Mouse (Mus musculus): ENCODE results near the gene Cacng6.
A peak's percentile ranks its signal among the peaks of the same experiment; 100 is the strongest.

Cacng6 gene

DNA sequence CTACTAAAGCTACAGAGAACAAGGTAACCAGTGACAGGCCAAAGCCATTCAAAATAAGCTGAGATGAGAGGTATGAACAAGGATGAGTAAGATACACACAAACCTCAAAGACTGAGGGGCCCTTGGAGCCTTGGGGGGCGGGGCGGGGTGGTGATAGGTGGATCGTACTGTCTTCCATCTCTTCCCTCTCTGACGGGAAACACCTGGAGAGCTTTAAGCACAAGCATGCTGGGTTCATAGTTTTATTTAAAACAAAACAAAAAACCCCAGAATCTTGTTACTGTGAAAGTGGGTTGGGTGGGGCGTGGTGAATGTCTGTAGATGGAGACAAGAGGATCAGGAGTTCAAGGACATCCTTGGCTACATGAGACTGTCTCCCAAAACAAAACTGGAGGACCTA is 3.5 kb upstream of the Cacng6 start:
- peak; percentile 60 to 74 for DNase-seq (ENCODE audit: low spot score in 2 of 2)

DNA sequence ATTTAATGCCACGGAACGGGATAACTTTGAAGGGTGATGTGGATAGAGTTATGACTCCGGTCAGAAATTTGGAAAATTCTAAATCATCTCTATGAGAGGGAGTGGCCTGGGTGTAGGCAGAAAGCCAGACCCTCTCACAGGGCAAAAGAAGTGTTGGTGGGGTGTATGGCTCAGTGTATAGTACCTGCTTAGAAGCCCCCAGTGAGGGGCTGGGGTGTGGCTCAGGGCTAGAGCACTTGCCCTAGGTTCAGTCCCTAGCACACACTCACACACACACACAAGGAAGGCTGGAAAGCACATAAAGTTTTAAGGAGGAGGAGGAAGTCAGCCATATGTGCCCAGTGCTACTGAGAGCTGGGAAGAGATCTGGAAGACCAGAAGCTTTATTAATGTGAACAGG is 2.7 kb upstream of the Cacng6 start:
- DNase-seq (ENCODE audit: low spot score in 2 of 2): no peak

DNA sequence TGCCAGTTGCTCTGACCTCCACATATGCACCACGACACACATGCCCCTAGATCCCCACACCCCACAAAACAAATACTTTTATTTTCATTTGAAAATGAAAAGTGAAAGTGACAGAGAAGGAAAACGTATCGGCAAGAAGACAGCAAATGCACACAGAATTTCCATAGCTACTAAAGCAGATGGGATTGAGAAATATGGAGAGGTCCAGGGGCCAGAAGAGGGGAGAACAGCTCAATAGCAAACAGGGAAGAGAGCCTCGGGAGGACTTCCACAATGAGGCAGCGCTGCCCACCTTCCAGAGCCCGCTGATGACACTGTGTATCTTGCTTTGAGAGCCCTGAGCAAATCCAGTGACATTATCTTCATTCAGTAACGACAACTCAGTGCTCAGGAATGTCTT is 1.9 kb upstream of the Cacng6 start:
- no peak for DNase-seq (ENCODE audit: low spot score in 2 of 2)

DNA sequence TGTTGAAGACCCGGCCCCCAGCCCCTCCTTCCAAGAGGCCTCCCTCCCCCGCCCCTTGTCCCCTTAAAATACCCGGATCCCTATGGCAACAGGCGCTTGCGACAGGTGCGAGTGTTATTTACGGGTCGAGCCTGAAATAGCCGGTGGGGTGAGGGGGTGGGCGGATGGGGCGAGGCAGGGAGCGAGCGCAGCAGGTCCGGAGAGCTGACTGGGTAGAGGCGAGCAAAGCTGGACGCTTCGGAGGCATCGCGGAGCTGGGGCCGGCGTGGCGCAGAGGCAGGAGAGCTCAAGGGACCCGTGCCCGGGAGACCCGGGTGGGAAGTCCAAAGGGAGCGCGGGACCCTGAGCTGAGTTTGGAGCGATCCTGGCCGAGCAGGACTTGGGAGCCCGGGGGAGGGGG is 565 bp upstream of the Cacng6 start:
- no peak for DNase-seq (ENCODE audit: low spot score in 2 of 2)

DNA sequence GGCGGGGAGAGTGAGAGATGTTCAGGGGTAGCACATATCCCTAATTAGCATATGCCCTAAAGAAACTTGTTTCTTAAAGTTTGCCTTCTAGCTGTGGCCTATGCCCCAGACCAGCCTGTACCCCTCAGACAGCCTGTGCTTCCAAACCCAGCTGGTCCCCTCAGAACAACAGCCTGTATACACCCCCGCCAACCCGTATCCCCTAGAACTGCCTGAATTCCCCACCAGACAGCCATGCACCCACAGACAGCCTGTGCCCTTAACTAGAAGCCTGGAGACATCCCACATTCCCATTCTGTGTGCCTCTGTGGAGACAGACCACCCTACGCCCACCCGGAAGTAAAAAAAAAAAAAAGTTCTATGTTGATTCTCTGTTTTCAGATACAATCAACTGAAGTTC is 1.1 kb downstream of the Cacng6 start:
- no peak for DNase-seq (ENCODE audit: low spot score in 2 of 2)

DNA sequence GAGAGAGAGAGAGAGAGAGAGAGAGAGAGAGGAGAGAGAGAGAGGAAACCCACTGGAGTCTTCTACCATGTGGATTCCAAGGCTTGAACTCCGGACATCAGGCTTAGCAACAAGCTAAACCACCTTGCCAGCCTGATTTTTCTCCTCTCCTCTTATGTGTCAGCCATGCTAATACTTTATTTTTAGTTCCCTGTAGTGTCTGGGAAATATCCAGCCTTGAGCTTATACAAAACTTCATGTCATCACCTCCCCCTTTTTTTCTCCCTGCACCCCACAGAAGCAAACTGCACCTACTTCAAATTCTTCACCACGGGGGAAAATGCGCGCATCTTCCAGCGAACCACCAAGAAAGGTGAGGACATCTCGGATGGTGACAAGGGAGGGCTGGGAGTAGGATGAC is 6.2 kb downstream of the Cacng6 start:
- no peak for DNase-seq (ENCODE audit: low spot score in 2 of 2)

DNA sequence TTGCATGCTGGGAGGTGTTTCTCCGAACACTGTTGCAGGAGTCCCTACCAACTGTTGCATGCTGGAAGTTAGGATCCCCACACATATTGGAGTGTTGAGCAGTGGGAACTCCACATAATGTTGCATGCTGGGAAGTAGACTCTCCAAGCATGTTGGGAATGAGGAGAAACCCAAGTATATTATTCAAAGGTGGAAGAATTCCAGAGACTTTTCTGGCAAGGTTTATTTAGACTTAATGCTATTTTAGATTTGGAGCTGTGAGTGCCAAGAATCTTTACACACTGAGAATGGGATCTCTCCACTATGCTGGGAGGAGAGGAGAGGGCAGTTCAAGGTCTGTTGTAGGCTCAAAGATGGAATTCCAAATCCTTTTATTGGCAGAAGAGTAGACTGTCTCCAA is 8.1 kb downstream of the Cacng6 start:
- no peak for DNase-seq (ENCODE audit: low spot score in 2 of 2)

DNA sequence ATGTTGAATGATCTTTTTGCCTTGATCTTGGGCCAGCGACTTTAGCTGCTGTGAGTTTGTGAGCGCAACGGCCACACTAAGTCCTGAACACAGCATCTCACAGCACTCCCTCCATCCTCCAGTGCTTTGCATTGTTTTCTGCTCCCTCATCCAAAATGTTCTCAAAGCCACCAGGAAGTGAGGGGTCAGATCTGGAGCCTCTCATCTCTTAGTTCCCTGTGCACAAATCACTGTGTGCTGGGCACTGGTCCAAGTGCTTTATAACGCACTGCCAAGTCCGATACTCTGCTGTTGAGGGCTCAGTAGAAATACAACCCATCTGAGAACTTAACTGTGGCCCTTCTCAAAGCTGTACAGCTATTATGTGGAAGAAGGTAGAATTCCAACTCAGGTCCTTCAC is 13.9 kb downstream of the Cacng6 start:
- no peak for DNase-seq (ENCODE audit: low spot score in 2 of 2)

DNA sequence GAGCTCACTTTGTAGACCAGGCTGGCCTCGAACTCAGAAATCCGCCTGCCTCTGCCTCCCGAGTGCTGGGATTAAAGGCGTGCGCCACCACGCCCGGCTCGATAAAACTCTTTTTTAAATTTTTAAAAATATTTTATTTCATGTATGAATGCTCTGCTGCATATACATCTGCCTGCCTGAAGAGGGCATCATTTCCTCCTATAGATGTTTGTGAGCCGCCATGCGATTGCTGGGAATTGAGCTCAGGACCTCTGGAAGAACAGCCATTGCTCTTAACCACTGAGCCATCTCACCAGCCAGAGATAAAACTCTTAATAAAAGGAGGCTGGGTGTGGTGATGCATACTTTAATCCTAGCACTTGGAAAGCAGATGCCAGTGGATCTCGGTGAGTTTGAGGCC is 16.0 kb downstream of the Cacng6 start:
- no peak for DNase-seq (ENCODE audit: low spot score in 2 of 2)

DNA sequence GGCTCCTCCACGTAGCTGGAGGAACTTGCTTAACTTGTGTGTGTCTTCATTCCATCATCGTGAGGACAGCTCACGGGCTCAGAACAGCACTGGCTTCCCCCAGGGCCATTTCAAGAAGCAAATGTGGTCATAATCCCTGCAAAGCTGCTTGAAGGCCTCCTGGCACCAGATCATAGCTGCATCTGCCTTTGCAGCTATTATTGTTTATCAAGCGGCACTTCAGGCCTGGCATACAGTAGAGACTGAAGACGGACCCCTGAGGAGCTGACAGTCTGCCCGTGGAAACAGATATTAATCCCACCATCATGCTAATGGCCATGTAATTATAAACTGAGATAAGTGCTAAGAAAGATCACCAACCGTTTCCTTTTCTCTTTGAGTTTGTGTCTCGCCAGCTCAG is 16.5 kb downstream of the Cacng6 start:
- DNase-seq (ENCODE audit: low spot score in 2 of 2): no peak

DNA sequence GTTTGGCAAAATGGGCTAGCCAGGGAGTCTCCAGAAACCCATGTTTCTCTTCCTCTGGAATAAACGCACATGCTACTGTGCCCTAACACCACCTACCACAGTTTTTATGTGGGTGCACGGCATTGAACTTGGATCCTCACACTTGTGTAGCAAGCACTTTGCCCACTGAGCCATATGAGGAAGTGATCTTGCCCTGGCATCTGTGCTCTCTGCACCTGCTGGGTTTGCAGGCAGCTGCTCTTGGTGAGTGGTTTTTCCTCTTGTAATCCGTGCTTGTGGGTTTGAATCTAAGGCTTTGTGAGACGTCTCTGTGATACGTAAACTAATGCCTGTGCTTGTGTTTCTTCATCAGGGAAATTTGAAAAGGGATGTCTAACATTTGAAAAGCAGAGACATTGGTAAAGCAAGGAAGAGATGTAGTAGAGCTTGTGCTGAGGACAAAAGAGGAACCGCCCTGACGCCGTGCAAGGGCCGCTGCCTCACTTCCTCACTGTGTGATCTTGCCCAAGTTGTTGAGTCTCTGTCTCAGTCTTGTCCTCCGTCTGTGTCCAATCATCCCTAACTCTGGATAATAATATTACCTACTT is 18.6 kb downstream of the Cacng6 start:
- peak in 1 of 2 experiments; percentile 37 for DNase-seq (ENCODE audit: low spot score in 2 of 2)

DNA sequence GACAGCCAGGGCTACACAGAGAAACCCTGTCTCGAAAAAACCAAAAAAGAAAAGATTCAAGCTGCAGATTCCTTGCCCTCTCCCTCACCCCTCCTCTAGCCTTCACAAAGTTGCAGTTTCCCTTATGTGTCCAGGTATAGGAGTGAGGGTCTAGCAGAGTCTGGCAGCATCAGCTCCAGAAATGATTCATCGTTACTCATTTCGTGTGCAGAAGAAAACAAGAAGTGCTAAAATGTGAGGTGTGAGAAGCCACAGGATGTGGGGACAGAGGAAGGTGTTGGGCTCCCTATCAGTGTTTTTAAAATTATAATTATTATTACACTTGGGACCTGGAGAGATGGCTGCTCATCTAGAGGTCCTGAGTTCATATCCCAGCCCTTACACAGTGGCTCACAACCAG is 20.7 kb downstream of the Cacng6 start:
- DNase-seq (ENCODE audit: low spot score in 2 of 2): no peak

DNA sequence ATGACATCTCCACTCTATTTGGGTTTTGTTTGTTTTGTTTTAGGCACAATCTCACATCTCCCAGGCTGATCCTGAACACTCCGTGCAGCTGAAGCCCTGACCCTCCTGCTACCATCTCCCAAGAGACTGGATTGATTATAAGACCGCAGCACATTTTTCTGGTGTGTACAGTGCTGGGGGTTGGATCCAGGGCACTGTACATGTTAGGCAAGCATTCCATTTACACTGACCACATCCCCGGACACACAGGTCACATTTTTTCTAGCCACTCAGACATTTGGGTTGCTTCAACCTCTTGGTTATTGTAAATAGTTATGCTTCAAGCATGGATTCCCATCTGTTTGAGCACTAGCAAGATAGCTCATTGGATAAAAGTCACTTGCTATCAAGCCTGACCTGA is 22.6 kb downstream of the Cacng6 start:
- no peak for DNase-seq (ENCODE audit: low spot score in 2 of 2)

DNA sequence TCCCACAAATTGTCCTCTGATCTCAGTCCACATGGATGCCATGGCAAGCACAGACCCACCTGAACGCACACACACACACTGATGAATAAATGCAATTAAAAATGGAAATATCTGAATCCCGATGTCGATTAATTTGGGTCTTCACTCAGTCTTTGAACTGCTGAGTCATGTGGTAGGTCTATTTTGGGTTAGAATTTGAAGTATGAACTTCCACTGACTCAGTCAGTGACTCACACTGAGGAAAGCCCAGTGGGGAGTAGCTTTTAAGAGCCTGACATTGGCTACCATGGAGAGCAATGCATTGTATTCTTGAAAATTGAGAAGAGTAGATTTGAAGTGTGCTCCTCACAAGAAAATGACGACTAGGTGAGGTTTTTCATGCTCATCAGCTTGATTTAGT is 23.0 kb downstream of the Cacng6 start:
- DNase-seq (ENCODE audit: low spot score in 2 of 2): no peak

DNA sequence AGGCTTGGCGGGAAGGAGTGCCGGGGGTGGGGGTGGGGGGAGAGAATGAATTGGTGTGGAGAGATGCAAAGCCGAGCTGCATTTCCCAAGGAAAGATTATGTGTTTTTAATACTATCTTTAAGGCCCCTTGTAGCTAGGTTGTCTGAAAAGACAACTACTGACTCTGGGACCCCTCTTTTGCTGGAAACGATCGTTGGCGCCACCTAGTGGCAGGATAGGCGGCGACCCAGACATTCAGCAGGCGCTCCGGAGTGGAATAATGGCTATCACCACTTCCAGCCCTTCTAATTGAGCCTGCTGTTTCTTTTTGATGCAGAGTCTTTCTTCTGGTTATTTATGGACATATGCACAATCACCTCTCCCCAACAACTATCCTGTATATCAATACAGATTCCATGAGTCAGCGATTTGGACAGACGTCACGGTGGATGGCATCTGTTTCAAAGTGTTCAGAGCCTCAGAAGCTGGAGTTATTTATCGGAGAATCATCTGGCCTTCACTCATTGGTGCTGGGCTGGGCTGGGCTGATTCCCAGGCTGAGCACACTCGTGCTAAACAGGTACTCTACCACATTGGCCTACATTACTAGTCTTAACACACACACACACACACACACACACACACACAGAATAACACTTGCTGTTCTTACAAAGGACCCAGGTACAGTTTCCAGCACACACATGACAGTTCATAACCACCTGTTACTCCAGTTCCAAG is 24.9 kb downstream of the Cacng6 start:
- peak; percentile 25 to 79 for DNase-seq (ENCODE audit: low spot score in 2 of 2)

DNA sequence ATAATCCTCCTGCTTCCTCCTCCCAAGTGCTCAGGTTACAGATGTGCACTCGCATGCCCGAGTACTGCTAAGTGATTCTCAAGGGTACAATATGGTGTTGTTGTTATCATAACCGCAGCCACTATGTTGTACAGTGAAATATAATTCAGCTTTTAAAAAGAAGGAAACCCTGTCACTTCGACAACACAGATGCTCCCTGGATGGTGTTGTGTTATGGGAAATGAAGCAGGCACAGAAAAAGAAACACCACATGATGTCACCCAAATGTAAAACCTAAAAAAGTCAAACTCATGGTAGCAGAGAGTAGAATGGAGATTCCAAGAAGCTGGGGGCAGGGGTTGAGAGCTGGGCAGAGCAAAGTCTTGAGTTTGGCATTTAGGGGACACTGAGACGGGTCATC is 26.7 kb downstream of the Cacng6 start:
- no peak for DNase-seq (ENCODE audit: low spot score in 2 of 2)

DNA sequence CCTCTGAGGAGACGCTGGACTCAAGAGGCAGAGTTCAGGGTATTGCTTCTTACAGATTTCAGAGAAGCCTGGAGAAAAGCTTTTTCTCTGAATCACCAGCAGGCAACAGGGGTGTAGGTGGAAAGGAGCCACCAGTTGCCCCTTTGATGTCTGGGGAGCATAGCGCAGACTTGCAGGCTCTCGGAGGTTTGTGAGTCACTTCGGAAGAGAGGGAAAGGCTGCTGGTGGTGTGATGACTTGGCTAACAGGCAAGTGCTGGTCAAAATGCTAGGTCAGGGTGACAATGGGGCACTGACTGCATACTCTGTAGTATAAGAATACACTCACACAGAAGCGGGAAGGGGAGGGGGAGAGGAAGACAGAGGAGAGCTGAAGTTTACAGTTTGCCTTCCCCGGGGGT is 27.2 kb downstream of the Cacng6 start:
- DNase-seq (ENCODE audit: low spot score in 2 of 2): no peak

DNA sequence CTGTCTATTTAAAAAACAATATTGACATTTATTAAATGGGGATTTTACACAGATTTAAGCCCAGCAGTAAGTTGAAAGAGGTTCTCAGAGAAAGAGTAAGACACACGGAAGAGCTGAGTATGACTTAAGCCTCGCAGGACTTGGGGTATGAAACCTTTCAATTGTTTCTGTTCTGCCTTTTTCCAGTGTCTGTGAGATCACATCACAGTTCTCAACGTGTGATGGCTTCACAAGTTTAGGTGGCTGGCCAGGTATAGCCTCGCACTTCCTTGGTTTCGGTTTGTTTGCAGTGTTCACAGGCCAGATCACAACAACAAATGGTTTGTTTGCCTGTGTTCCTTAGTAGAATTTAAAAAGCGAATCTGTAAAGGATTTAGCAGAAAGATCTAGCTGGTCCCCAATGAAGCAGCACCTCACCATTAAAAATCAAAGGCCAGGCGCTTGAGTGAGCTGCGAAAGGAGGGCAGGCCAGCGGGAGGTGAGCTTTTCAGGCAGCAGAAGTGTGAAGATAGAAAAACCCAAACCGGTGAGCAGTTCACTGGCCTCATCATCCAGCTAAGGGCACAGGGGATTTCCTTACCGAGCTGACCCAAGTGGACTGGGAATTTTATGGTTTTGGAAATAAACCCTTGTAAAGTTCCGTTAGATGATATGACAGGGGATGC is 29.0 kb downstream of the Cacng6 start:
- no peak for DNase-seq (ENCODE audit: low spot score in 2 of 2)

DNA sequence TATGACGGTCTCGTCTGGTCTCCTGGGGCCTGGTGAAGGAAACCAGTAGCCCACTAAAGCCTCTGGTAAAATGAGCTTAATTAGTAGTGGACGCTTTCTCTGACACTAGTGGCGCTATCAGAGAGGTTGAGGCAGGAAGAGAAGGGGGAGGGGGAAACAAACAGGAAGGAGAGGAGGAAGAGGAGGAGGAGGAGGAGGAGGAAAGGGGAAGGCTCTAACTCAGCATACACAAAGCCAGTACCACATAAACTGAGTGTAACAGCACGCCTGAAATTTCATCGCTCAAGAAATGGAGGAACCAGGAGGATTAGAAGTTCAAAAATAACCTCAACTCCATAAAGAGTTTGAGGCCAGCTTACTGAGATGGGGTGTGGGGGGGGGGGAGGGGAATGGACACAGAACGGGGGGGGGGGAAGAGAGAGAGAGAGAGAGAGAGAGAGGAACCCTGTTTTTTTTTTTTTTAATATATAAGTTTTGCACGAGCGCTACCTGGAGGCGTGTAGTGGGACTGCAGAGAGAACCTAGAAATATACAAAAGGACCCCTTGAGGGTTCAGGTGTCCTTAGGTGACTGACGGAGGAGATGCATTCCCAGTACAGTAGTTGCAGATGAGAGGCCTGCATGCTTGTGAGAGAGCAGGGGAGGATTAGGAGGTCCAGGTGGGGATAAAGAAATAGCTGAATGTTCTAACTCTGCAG is 29.6 kb downstream of the Cacng6 start:
- DNase-seq (ENCODE audit: low spot score in 2 of 2): no peak

DNA sequence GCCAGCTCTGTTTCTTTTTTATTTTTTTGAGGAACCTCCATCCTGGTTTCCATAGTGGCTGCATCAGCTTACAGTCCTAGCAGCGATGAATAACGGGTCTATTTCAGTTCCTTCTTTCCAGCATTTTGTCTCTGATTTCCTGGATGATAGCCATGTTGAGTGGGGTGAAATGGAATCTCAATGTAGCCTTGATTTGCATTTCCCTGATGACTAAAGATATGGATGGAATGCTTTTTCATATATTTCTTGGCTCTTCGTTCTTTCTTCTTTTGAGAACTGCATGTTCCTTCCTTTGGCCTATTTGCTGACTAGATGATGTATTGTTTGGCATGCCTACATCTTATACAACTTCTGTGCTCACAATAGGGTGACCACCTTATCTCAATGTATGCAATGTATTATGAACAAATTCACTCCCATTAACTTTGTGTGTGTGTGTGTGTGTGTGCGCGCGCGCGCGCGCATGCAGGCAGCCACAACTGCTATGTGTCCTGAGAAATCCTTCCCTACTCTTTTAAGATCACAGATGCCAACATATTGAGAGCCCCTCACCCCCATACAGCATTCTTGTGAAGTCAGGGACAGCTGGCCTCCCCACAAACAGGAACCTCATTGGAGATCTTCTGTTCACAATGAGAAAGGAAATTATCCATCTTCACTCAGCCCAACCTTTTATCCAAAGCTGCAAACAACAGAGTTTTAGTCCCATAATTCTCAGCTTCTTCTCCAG is 33.3 kb downstream of the Cacng6 start:
- DNase-seq (ENCODE audit: low spot score in 2 of 2): no peak

DNA sequence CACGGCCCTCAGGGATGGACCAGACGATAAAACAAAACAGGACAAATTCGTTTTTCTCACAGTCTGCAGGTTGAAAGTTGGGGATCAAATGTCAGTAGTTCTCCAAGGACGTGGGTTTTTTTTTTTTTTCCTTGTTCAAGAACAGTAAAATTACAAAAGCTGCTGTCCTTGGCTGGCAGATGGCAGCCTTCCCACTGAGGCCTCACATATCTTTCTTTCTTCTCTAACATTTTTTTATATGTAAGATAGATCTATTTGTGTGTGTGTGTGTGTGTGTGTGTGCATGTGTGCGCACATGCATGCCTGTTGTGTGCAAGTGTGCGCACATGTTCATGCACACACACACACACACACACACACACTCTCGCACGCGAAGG is 33.8 kb downstream of the Cacng6 start:
- no peak for DNase-seq (ENCODE audit: low spot score in 2 of 2)

DNA sequence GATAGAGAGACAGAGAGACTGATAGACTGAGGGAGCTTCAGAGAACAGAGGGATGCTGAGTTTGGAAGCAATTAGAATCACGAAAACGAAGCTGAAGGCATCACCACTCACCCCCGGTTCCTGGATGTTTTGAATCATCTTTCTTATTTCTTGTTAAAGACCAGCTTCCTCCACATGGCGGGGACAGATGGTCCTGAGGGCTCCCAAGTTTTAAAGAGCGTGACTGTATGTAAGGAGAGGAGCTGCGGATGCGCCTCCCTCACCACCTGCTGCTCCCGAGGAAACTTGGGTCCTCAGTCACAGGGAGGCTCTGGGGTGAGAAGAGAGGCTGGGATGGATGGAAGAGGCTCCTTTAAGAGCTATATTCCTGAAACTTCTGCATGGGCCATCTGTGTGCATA is 36.3 kb downstream of the Cacng6 start:
- no peak for DNase-seq (ENCODE audit: low spot score in 2 of 2)

Measured in thymus, postnatal 10 days (tissue).